Mouse (Mus musculus): Measurements from ENCODE around the gene Arid1b. TPM values are rescaled to one million over a fixed set of nuclear protein-coding genes. Genes with fewer than 3 reads are reported as not detected.
A peak's percentile ranks its signal among the peaks of the same experiment; 100 is the strongest.

Gene Arid1b
- total and polyA plus RNA-seq, 3 experiments: 11.8 to 27.8 (median 26.8) TPM

DNA sequence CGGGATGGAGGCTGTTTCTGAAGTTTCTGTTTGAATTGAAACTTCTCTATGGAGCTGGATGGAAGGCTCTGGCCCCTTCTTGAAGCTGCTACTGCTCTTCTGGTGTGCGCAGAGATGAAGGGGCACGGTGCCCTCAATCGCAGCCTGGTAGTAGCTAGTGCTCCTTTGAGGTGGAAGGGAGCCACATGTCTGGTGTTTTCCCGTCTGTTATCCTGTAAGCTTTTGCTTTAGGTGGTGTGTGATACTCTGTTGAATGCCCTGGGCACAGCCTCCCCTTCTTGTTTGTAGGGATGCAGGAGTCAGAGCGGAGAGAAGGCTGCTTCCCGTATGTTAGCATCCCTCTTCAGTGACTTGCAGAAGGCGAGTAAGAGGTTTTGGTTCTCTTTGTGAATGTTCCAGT is 72.7 kb downstream of the Arid1b start:
- 84% methylated on average over 8 of the region's 8 CpGs for WGBS
- intact Hi-C loops (cut with DNase I): no loop called here
- DNase-seq: no peak
- TF ChIP-seq EP300 (IDR thresholded peaks at IDR 0.05; ENCODE audit: insufficient read depth, low read depth, low read length): no peak
- TF ChIP-seq CTCF (IDR thresholded peaks at IDR 0.05): no peak
- TF ChIP-seq POLR2A (IDR thresholded peaks at IDR 0.05; ENCODE audit: insufficient read depth, low read depth, low read length): no peak
- H3K4me1 ChIP-seq (ENCODE audit: control insufficient read depth, insufficient read depth, low read length): peaks cover 14% of the 10 kb centered on the region
- H3K79me2 ChIP-seq (replicated peaks; ENCODE audit: control insufficient read depth, insufficient read depth, low read length): peaks cover 10% of the 10 kb centered on the region
- no peaks in the 10 kb centered on the region for H3K36me3 ChIP-seq (ENCODE audit: control insufficient read depth, insufficient read depth, low read length)
- no peak overlapping the region for H3K9ac ChIP-seq (ENCODE audit: low read depth, low read length)
- no peak overlapping the region for H3K4me3 ChIP-seq
- no peak overlapping the region for H3K27ac ChIP-seq
- no peaks in the 10 kb centered on the region for H3K27me3 ChIP-seq (ENCODE audit: control insufficient read depth, insufficient read depth, low read length)

DNA sequence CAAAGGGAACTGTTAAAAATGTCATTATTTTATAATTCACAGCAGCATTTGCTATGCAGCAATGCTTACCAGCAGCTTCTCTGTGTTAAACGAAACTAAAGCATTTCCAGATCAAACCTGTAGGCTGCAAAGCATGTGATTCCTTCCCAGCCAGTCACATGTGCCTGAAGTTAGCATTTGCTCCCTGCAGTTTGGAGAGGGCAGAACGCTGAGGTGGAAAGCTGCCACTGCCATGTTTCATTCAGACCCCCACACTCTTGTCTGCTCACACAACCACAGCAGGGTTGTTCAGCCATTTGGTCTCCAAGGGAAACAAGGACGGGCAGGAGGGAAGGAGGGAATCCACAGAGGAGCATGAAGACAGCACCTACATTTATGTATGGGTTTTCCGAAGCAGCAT is 73.1 kb downstream of the Arid1b start:
- no peak overlapping the region for H3K9ac ChIP-seq (ENCODE audit: low read depth, low read length)
- no peak for TF ChIP-seq EP300 (IDR thresholded peaks at IDR 0.05; ENCODE audit: insufficient read depth, low read depth, low read length)
- TF ChIP-seq CTCF (IDR thresholded peaks at IDR 0.05): no peak
- no peak for TF ChIP-seq POLR2A (IDR thresholded peaks at IDR 0.05; ENCODE audit: insufficient read depth, low read depth, low read length)
- no peaks in the 10 kb centered on the region for H3K27me3 ChIP-seq (ENCODE audit: control insufficient read depth, insufficient read depth, low read length)
- peaks cover 11% of the 10 kb centered on the region for H3K79me2 ChIP-seq (replicated peaks; ENCODE audit: control insufficient read depth, insufficient read depth, low read length)
- intact Hi-C loops (cut with DNase I): no loop called here
- H3K36me3 ChIP-seq (ENCODE audit: control insufficient read depth, insufficient read depth, low read length): no peaks in the 10 kb centered on the region
- peaks cover 12% of the 10 kb centered on the region for H3K4me1 ChIP-seq (ENCODE audit: control insufficient read depth, insufficient read depth, low read length)
- 60% methylated on average over 4 of the region's 4 CpGs for WGBS
- no peak overlapping the region for H3K4me3 ChIP-seq
- DNase-seq: no peak
- no peak overlapping the region for H3K27ac ChIP-seq

DNA sequence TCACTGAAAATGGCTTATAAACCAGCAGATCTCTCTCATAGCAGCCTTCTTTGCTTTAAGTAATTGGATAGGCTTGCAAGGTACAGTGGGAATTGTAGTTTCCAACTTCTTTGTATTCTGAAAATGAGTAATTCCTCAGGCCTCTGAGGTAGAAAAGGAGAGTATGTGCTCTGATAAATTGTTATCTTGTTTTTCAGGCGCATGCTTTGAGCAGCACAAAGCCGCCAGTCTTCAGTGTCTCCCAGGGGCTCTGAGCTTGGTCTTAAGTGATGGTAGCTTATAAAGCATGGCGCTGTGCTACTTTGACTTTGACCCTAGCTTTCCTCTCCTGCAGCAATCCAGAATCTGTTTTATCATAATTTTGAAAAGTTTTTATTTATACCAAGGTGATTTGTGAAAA is 76.3 kb downstream of the Arid1b start:
- WGBS: 80% methylated on average over 3 of the region's 3 CpGs
- DNase-seq: no peak
- H3K9ac ChIP-seq (ENCODE audit: low read depth, low read length): no peak overlapping the region
- no peak for TF ChIP-seq CTCF (IDR thresholded peaks at IDR 0.05)
- no peak for TF ChIP-seq EP300 (IDR thresholded peaks at IDR 0.05; ENCODE audit: insufficient read depth, low read depth, low read length)
- no peak for TF ChIP-seq POLR2A (IDR thresholded peaks at IDR 0.05; ENCODE audit: insufficient read depth, low read depth, low read length)
- H3K36me3 ChIP-seq (ENCODE audit: control insufficient read depth, insufficient read depth, low read length): no peaks in the 10 kb centered on the region
- intact Hi-C loops (cut with DNase I): no loop called here
- H3K4me3 ChIP-seq: no peak overlapping the region
- no peaks in the 10 kb centered on the region for H3K27me3 ChIP-seq (ENCODE audit: control insufficient read depth, insufficient read depth, low read length)
- H3K27ac ChIP-seq: no peak overlapping the region
- H3K79me2 ChIP-seq (replicated peaks; ENCODE audit: control insufficient read depth, insufficient read depth, low read length): peaks cover 13% of the 10 kb centered on the region
- peaks cover 13% of the 10 kb centered on the region for H3K4me1 ChIP-seq (ENCODE audit: control insufficient read depth, insufficient read depth, low read length)

DNA sequence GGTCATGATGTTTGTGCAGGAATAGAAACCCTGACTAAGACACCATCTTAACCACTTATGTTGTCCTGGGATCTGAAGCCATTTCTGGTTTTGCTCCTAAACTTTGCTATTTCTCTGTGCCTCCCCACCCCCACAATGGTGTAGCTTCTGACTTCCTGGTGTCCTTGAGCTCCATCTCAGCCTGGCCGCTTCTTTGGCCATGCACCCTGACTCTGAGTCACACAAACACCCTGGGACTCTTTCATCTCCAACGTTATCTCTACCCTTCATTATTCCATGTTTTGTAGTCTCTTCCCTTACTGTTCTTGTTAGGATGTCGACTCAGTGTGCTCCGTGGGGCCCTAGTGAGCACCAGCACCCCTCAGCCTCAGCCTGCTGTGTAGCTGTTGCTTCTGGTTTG is 78.4 kb downstream of the Arid1b start:
- no peak for DNase-seq
- no peak for TF ChIP-seq EP300 (IDR thresholded peaks at IDR 0.05; ENCODE audit: insufficient read depth, low read depth, low read length)
- TF ChIP-seq CTCF (IDR thresholded peaks at IDR 0.05): no peak
- TF ChIP-seq POLR2A (IDR thresholded peaks at IDR 0.05; ENCODE audit: insufficient read depth, low read depth, low read length): no peak
- intact Hi-C loops (cut with DNase I): no loop called here
- no peak overlapping the region for H3K9ac ChIP-seq (ENCODE audit: low read depth, low read length)
- H3K27me3 ChIP-seq (ENCODE audit: control insufficient read depth, insufficient read depth, low read length): no peaks in the 10 kb centered on the region
- peaks cover 11% of the 10 kb centered on the region for H3K4me1 ChIP-seq (ENCODE audit: control insufficient read depth, insufficient read depth, low read length)
- no peaks in the 10 kb centered on the region for H3K36me3 ChIP-seq (ENCODE audit: control insufficient read depth, insufficient read depth, low read length)
- H3K27ac ChIP-seq: no peak overlapping the region
- H3K4me3 ChIP-seq: no peak overlapping the region
- peaks cover 8% of the 10 kb centered on the region for H3K79me2 ChIP-seq (replicated peaks; ENCODE audit: control insufficient read depth, insufficient read depth, low read length)
- WGBS: 34% methylated on average over 4 of the region's 4 CpGs

DNA sequence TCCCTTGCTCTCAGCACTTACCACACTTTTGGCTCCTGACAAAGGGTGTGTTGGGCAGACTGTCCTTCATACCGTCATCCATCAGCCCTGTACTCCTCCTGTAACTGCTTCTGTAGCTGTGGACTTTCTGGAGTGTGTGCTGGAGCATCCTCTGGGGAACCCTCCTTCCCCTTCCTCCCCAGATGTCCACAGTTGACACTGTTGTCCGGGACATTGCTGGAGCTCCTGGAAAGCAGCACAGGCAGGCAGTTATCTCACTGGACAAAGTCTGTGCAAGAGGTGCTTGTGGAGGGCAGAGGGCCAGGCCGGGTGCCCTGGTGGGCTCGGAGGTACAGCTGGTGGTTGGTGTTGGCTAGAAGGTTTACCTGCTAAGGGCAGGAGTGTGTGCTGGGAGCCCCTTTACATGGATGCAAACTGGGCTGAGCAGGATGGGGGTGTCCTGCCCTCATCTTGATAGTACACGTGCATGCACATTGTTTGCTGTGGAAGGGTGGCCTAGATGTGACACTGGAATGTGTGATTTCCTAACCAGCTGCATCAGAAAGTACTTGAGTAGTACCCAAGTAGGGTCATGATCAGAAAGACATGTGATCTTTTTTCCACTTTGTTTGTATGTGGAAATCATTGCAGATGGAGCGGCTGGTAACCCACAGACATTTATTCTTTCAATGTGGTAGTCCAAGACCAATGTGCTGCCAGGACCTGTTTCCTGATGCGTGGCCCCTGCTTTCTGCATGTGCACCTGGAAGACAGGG is 80.8 kb downstream of the Arid1b start:
- 29% methylated on average over 7 of the region's 7 CpGs for WGBS
- peaks cover 13% of the 10 kb centered on the region for H3K79me2 ChIP-seq (replicated peaks; ENCODE audit: control insufficient read depth, insufficient read depth, low read length)
- H3K36me3 ChIP-seq (ENCODE audit: control insufficient read depth, insufficient read depth, low read length): no peaks in the 10 kb centered on the region
- H3K9ac ChIP-seq (ENCODE audit: low read depth, low read length): no peak overlapping the region
- TF ChIP-seq EP300 (IDR thresholded peaks at IDR 0.05; ENCODE audit: insufficient read depth, low read depth, low read length) (0 out of 2 replicates have a peak, but pooled peaks have one; percentile 49), POLR2A (IDR thresholded peaks at IDR 0.05; ENCODE audit: insufficient read depth, low read depth, low read length) (no peak)
- no peak for DNase-seq
- intact Hi-C loops (cut with DNase I): no loop called here
- peaks cover 14% of the 10 kb centered on the region for H3K4me1 ChIP-seq (ENCODE audit: control insufficient read depth, insufficient read depth, low read length)
- no peak overlapping the region for H3K27ac ChIP-seq
- no peaks in the 10 kb centered on the region for H3K27me3 ChIP-seq (ENCODE audit: control insufficient read depth, insufficient read depth, low read length)
- H3K4me3 ChIP-seq: no peak overlapping the region

DNA sequence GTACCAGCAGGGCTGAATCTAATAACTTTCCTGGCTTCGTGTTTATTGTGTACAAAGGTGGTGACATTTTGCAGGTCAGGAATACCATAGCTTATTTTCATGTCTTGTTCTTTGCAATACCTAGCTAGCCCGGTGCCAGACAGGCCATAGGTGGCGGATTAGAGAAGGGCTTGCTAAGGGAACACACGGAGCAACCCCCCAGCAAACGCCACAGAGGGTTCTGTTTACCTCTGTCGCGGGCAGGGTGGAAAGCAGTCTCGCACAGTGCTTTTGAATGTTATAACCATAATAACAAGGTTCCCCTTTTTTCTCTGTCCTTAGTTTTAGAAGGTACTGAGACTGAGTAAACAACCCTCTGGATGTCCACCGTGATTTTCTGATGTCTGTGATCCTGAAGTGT is 83.9 kb downstream of the Arid1b start:
- H3K27me3 ChIP-seq (ENCODE audit: control insufficient read depth, insufficient read depth, low read length): no peaks in the 10 kb centered on the region
- WGBS: 77% methylated on average over 9 of the region's 9 CpGs
- peaks cover 18% of the 10 kb centered on the region for H3K79me2 ChIP-seq (replicated peaks; ENCODE audit: control insufficient read depth, insufficient read depth, low read length)
- no peak overlapping the region for H3K27ac ChIP-seq
- TF ChIP-seq POLR2A (IDR thresholded peaks at IDR 0.05; ENCODE audit: insufficient read depth, low read depth, low read length) (no peak), EP300 (IDR thresholded peaks at IDR 0.05; ENCODE audit: insufficient read depth, low read depth, low read length) (no peak), CTCF (IDR thresholded peaks at IDR 0.05) (no peak)
- H3K4me3 ChIP-seq: no peak overlapping the region
- H3K9ac ChIP-seq (ENCODE audit: low read depth, low read length): no peak overlapping the region
- peaks cover 26% of the 10 kb centered on the region for H3K4me1 ChIP-seq (ENCODE audit: control insufficient read depth, insufficient read depth, low read length)
- no peak for DNase-seq
- no peaks in the 10 kb centered on the region for H3K36me3 ChIP-seq (ENCODE audit: control insufficient read depth, insufficient read depth, low read length)
- intact Hi-C loops (cut with DNase I): no loop called here

All from heart, adult 2 months (tissue).